Mouse (Mus musculus) bone marrow macrophage, adult 2 months (primary cell): Measurements from ENCODE around the gene Tubb4b. TPM values are rescaled to one million over a fixed set of nuclear protein-coding genes. Genes with fewer than 3 reads are reported as not detected.
A peak's percentile ranks its signal among the peaks of the same experiment; 100 is the strongest.

Experiments used
- H3K27ac ChIP-seq: 2 replicates; pipeline ENCODE4 v1.5.1; 2012; ENCODE audit warnings: low read depth, low read length; ENCODE audit not compliant: insufficient read depth
- H3K4me1 ChIP-seq: 2 replicates; pipeline ENCODE4 v1.6.1; 2012; ENCODE audit warnings: low read length; ENCODE audit not compliant: control insufficient read depth, insufficient read depth
- H3K4me3 ChIP-seq: 2 replicates; pipeline ENCODE4 v1.5.1; 2012; ENCODE audit warnings: mild to moderate bottlenecking, low read length, moderate library complexity; ENCODE audit not compliant: insufficient read depth
- CTCF ChIP-seq: IDR thresholded peaks from 2 replicates; pipeline ENCODE4 v1.5.1; 2012; ENCODE audit warnings: low read depth, mild to moderate bottlenecking, low read length, moderate library complexity
- POLR2A ChIP-seq: IDR thresholded peaks from 2 replicates; pipeline ENCODE4 v1.6.1; 2012; ENCODE audit warnings: mild to moderate bottlenecking, low read depth, low read length, borderline replicate concordance
- polyA plus RNA-seq: library from polyadenylated mRNA; stranded (reverse); fragments of >200 nt; gene quantifications from 2 replicates; pipeline ENCODE4 v1.2.4, GENCODE M21; 2012; ENCODE audit not compliant: missing spikeins, insufficient read depth, insufficient read length

Tubb4b gene
- polyA plus RNA-seq, 1 experiment, result 135 TPM

GRCm38 (mm10) chr2:25228431-25228889, 4.0 kb upstream of the Tubb4b start:
- Histone ChIP-seq H3K4me1 (peaks cover 9% of the 10 kb centered on the region), H3K4me3 (peak overlapping the region; percentile 45), H3K27ac (peak overlapping the region; percentile 49)
- TF ChIP-seq POLR2A (no peak), CTCF (peak; percentile 83)

DNA sequence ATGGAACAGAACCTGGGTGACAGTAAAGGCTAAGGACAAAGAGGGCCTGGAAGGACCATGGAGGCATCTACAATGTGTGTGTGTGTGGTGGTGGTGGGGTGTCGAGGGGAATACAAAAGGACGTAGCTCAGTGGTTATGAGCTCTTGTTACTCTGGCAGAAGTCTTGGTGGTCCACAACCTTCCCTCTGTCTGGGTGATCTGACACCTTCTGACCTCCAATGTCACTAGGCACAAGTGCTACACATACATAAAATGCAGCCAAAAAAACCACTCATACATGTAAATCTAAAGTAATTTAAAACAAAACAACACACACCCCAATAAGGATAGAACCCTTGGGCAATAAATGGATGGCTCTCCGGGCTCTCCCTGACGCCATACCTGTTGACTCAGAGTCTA, 2.9 kb upstream of the Tubb4b start:
- no peak for TF ChIP-seq CTCF
- no peak overlapping the region for H3K27ac ChIP-seq
- H3K4me3 ChIP-seq, result no peak overlapping the region
- peaks cover 13% of the 10 kb centered on the region for H3K4me1 ChIP-seq

DNA sequence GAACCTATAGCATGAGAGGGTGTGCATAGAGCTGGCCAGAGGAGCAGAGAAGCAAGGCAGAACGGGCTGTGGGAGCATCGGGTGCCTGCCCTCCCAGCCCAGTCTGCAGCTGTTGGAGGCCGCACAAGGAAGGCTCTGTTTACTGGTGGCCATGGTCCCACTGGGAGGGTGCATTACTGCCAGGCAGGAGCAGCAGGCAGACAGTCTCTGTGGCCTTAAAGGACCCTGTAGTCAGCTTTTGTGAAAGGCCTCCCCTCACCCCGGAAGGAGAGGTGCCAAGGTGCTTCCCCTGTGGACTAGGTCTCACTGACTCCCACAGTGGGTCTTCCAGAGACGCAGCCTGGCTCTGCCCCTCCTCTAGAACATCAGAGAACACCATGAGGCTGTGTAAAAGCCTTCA, 2.4 kb upstream of the Tubb4b start:
- H3K4me3 ChIP-seq, result no peak overlapping the region
- H3K27ac ChIP-seq, result no peak overlapping the region
- H3K4me1 ChIP-seq, result peaks cover 13% of the 10 kb centered on the region
- TF ChIP-seq CTCF (no peak), POLR2A (no peak)

- peak overlapping the region; percentile 69 for H3K27ac ChIP-seq
- no peak for TF ChIP-seq POLR2A
- no peak for TF ChIP-seq CTCF
- H3K4me1 ChIP-seq, result peaks cover 13% of the 10 kb centered on the region
- H3K4me3 ChIP-seq, result peak overlapping the region; percentile 57
Observed at GRCm38 (mm10) chr2:25225811-25226379, 1.4 kb upstream of the Tubb4b start.

GRCm38 (mm10) chr2:25224766-25225752, 557 bp upstream of the Tubb4b start:
- Histone ChIP-seq H3K4me3 (peak overlapping the region; percentile 75), H3K27ac (peak overlapping the region; percentile 93), H3K4me1 (peaks cover 13% of the 10 kb centered on the region)
- TF ChIP-seq CTCF, result no peak
- no peak for TF ChIP-seq POLR2A

DNA sequence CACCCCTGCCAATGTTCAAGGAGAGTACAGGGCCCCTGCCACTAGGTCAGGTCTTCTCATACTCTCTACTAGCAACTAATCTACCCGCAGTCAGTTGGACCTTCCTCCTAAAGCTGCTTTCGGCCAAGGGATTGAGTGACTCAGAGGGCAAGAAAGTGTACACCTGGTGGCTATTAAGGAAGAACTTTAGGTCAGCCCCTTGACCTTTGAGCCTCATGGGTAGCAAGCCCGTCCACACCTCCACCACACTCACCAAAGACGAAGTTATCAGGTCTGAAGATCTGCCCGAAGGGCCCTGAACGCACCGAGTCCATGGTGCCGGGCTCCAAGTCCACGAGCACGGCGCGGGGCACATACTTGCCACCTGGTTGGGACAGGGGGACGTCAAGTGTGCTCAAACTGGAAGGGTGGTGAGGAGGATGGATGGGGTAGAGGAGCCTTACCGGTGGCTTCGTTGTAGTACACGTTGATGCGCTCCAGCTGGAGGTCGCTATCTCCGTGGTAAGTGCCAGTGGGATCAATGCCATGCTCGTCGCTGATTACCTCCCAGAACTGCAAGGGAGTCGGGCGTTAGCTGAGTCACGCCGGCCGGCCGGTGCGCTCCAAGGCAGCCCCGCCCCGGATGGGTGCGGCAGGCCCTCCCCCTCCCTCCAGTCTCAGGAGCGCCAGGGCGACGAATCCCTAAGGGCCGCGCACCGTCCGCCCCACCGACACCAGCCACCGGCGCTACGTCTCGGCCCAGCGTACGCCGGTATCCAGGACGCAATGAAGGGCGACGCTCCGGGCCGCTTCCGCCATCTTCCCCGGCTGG, 616 bp downstream of the Tubb4b start:
- no peak for TF ChIP-seq POLR2A
- no peak for TF ChIP-seq CTCF
- H3K4me3 ChIP-seq, result peak overlapping the region; percentile 82
- peak overlapping the region; percentile 78 for H3K27ac ChIP-seq
- peaks cover 11% of the 10 kb centered on the region for H3K4me1 ChIP-seq

DNA sequence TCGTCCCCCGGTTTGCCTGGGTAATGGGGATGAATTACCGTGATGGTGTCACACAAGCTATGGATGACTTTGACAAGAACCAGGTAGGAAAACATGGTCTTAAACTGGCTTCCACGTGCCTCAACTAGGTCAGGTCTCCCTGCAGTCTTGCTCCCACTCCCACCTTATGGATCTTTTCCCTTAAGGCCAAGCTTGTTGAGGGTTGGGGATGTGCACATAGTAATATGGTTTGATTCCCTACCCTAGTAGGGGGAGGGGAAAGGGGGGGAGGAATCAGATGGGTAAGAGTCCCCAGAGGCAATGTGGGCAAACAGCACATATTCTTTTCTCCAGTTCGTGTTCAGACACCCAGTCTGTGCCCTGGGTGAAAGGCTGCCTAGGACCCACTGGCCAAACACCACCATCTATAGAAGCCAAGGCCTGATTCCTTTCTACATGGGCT, 3.1 kb downstream of the Tubb4b start:
- peaks cover 10% of the 10 kb centered on the region for H3K4me1 ChIP-seq
- TF ChIP-seq CTCF (no peak), POLR2A (no peak)
- H3K4me3 ChIP-seq, result no peak overlapping the region
- no peak overlapping the region for H3K27ac ChIP-seq

DNA sequence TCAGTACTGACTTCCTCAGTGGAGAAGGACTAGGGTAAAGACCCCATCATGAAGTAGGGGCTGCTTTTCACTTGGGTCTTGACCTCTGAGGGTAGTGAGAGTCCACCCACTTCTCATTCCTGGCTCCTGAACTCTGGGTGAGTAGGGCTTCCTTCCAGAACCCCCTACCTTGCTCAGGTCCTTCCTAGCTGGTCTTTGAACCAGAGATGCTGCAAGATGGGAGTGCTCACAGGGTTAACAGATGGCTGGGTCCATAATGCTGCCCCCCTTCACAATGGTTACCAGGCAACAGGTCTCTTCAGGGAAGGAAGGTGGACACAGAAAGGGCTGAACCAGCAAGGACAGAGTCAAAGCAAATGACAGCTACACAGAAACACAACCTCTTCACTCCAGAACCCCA, 6.1 kb downstream of the Tubb4b start, which contains the start of gene Fam166a:
Gene Fam166a, plus strand, starts transcription at position 301 of the 400 bp plus-strand sequence.
- no peak for TF ChIP-seq POLR2A
- no peak for TF ChIP-seq CTCF
- Histone ChIP-seq H3K4me1 (peaks cover 3% of the 10 kb centered on the region; the same call in 1 of the 2 replicates), H3K4me3 (no peak within 1 kb of the TSS), H3K27ac (no peak within 1 kb of the TSS)

DNA sequence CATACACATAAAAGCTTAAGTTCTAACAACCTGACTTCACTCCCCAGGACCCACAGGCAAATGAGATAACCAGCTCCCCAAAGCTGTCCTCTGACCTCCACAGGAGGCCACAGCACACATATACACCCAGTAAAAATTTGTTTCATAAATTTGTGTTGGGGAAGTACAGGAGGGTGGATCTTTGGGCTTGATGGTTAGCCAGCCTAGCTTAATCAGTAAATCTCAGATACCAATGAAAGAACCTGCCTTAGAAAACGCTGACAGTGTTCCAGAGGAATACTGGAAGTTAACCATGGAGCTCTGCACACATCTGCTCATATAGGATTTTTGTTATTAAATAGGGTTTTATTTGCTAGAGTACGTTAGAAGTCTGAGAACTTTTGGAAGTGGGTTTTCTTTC, 6.8 kb downstream of the Tubb4b start:
- no peak overlapping the region for H3K4me3 ChIP-seq
- no peak overlapping the region for H3K27ac ChIP-seq
- H3K4me1 ChIP-seq, result no peaks in the 10 kb centered on the region
- TF ChIP-seq CTCF (no peak), POLR2A (no peak)
